Mouse (Mus musculus) heart, postnatal 14 days (tissue): ENCODE results near the gene Ppp1r12a. TPM values are rescaled to one million over a fixed set of nuclear protein-coding genes. Genes with fewer than 3 reads are reported as not detected.

Source experiments
- DNase-seq, 2 experiments: peaks; one replicate each; pipeline ENCODE4 v3.0.0; 2021 to 2022
- intact Hi-C: fragments of 180-260 bp; cut with DNase I; formaldehyde crosslinking; loops from one replicate; pipeline ENCODE4 v1.15.1; 2025
- total RNA-seq, 2 experiments: library from RNA; stranded (reverse); gene quantifications; 2 replicates each; pipeline ENCODE4 v1.2.3; 2021

Gene Ppp1r12a
- total RNA-seq, 2 experiments from 2014 or later, result 76.8 to 81.2 TPM

- DNase-seq, result no peak
- intact Hi-C loops, result no loop called here
These were observed 5.9 kb upstream of the Ppp1r12a start for GRCm38 (mm10) chr10:108156128-108156527.

GRCm38 (mm10) chr10:108159002-108159401 is 3.0 kb upstream of the Ppp1r12a start:
- intact Hi-C loops, result no loop called here
- no peak for DNase-seq

DNA sequence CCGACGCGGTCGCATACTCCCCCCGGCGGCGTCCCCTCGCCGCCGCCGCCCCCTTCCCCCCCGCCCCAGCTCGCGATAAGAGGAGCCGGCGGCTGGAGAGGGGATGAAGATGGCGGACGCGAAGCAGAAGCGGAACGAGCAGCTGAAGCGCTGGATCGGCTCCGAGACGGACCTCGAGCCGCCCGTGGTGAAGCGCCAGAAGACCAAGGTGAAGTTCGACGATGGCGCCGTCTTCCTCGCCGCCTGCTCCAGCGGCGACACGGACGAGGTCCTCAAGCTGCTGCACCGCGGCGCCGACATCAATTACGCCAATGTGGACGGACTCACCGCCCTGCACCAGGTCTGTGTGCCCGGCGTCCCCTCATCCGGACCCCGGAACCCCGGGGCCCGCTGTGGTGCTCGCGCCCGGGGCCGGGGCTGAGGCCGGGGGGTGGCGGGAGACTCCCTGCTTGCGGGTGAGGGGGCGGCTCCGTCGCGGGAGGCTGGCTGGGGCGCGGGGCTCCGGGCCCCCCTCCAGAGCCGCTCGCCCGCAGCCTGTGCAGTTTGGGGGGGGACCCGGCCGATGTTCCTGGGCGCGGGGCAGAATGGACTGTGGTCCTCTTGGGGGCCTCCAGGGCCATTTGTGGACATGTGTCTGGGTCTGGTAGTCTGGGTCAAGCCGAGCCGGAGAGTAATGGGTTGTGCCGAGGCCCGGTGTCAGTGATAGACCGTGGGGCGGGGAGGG is 466 bp downstream of the Ppp1r12a start:
- intact Hi-C loops, result loop anchor here (2.0 to 5.0 kb wide), 4 partner anchors 30 to 232 kb away; no protein-coding TSS in a partner anchor
- peak; percentile 61 to 72 for DNase-seq

GRCm38 (mm10) chr10:108163021-108163410 is 1.0 kb downstream of the Ppp1r12a start:
- peak; percentile 14 to 20 for DNase-seq
- intact Hi-C loops, result loop anchor here (2.0 to 5.0 kb wide), 4 partner anchors 30 to 232 kb away; no protein-coding TSS in a partner anchor

GRCm38 (mm10) chr10:108163451-108163850 is 1.5 kb downstream of the Ppp1r12a start:
- no peak for DNase-seq
- intact Hi-C loops, result loop anchor here (2.0 to 5.0 kb wide), 4 partner anchors 29 to 233 kb away; no protein-coding TSS in a partner anchor

DNA sequence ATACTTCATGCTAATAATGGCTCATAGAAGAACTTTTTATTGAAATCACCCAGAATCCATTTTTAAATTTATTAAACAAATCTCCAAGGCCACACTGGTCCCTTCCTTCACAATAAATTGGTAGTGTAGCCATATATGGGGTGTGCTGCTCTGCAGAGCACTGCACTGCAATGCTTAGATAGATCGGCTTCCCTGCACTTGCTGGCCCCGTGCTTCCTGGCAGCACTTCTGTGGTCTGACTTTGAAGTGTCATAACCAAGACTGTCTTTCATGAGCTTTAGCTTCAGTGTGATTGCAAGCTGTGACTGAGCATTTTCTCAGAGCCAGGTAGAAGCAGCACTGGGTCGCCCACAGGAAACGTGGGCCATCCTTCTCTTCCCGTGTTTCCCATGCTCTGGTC is 5.8 kb downstream of the Ppp1r12a start:
- intact Hi-C loops, result loop anchor here (5.0 kb wide), 1 partner anchor 84 kb away; no protein-coding TSS in a partner anchor
- peak; percentile 50 to 60 for DNase-seq

DNA sequence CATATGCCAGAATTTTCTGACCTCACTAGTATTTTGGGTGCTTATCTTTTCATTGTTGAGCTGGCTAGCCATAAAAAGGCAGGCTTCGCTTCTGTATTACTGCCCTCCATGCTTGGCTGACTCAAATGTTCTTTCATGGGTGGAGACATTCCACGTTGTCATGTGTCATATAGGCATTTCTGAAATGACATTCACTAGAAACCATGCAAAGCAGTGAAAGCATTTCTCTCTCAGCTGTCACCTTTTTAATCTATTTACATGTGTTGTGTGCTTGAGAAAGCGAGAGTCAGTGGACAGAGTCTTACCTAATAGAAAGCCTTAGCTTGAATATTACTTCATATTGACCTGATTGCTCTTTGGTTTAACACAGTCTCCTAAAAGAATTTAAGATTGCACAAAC is 8.8 kb downstream of the Ppp1r12a start:
- DNase-seq, result no peak
- intact Hi-C loops, result no loop called here

DNA sequence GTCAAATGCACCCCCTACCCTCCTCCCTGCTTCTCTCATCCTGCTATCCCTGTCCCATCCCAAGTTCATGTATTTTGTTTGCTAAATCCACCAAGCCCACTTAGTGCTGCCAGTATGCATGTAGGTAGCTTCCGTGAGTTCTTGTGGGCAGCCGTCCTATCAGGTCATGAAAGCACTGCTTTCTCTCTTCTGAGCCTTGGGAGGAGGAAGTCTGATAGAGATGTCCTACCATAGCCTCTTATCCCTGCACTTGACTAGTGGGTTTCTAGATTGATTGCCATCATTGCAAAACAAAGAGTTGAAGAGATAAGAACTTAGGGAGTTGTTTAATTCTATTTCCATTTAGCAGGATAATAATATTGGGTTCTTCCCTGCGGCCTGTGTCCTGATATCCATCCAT is 9.6 kb downstream of the Ppp1r12a start:
- DNase-seq, result no peak
- intact Hi-C loops, result no loop called here

- intact Hi-C loops, result no loop called here
- no peak for DNase-seq
These were observed 11.0 kb downstream of the Ppp1r12a start for GRCm38 (mm10) chr10:108172817-108173563.

DNA sequence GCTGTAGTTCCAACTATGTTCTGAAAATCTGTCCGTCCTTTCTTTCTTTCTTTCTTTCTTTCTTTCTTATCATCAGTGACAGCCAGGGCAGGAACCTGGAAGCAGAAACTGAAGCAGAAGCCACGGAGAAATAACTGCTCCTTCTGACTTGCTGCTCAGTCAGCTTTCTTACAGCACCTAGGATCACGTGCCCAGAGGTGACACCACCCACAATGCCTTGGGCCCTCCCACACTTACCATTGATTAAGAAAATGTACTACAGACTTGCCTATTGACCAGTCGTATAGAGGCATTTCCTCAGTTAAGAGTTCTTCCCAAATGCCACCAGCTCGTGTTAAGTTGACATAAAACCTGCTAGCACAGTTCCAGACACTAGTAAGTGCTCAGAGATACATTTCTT is 12.1 kb downstream of the Ppp1r12a start:
- intact Hi-C loops, result no loop called here
- no peak for DNase-seq

GRCm38 (mm10) chr10:108175885-108176284 is 13.9 kb downstream of the Ppp1r12a start:
- no peak for DNase-seq
- intact Hi-C loops, result no loop called here

GRCm38 (mm10) chr10:108178285-108178848 is 16.4 kb downstream of the Ppp1r12a start:
- intact Hi-C loops, result no loop called here
- no peak for DNase-seq

GRCm38 (mm10) chr10:108179404-108179803 is 17.4 kb downstream of the Ppp1r12a start:
- intact Hi-C loops, result no loop called here
- no peak for DNase-seq

GRCm38 (mm10) chr10:108180313-108180712 is 18.3 kb downstream of the Ppp1r12a start:
- intact Hi-C loops, result no loop called here
- DNase-seq, result no peak

- no peak for DNase-seq
- intact Hi-C loops, result no loop called here
These were observed 19.9 kb downstream of the Ppp1r12a start for GRCm38 (mm10) chr10:108181893-108182292.

DNA sequence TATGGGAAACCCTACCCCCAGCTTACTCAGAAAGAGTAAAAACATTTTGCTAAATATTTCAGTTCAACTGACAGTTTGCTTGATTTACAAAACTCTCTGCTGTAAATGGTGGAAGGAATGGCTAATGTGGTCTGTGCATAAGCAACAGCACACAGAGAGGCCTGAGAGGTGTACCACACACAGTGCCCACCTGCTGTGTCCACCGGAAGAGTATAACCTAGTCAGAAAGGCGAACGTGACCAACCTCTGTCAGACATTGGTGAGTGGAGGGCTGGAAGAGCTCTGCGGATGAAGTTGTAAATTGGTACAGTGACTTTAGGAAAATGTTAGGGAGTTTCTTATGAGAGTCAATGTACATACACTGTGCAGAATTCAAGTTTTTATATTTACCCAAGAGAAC is 20.4 kb downstream of the Ppp1r12a start:
- intact Hi-C loops, result no loop called here
- DNase-seq, result no peak

- DNase-seq, result no peak
- intact Hi-C loops, result no loop called here
These were observed 22.8 kb downstream of the Ppp1r12a start for GRCm38 (mm10) chr10:108184763-108185162.

GRCm38 (mm10) chr10:108185265-108185664 is 23.3 kb downstream of the Ppp1r12a start:
- intact Hi-C loops, result no loop called here
- no peak for DNase-seq

DNA sequence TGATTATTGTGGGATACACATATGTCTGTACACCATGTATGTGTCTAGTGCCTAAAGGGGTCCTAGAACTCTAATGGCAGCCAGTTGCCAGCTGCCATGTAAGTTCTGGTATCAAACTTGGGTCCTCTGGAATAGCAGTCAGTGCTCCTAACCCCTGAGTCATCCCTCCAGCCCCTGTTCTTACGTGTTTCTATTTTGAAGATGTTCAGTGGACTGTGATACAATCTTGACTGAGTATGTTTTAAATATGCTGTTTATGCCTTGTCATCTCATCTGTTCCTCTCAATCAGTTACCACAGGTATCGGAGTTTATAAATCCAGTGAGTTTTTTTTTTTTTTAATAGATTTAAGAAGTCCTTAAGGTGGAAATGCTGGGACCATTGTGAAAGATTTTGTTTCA is 27.3 kb downstream of the Ppp1r12a start:
- no peak for DNase-seq
- intact Hi-C loops, result no loop called here

DNA sequence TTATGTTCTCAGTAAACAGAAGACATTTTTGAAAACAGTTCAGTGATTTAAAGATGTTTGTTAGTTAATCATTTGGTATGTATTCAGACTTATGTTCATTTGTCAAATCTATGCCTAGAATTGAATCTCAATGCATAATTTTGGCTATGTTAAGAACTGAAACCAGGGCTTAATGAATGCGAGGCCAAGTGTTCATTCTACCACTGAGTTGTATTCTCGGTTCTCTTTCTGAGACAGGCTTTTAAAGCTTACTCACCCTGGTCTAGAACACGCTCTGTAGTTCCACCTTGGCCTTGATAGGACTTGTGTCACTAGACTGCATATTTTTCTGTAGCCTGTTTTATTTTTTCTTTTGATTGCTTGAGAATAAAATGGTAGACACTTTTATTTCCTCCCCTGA is 28.0 kb downstream of the Ppp1r12a start:
- intact Hi-C loops, result loop anchor here (2.0 kb wide), 1 partner anchor 257 kb away; no protein-coding TSS in a partner anchor
- DNase-seq, result no peak

- intact Hi-C loops, result loop anchor here (2.0 kb wide), 1 partner anchor 258 kb away; no protein-coding TSS in a partner anchor
- no peak for DNase-seq
These were observed 28.6 kb downstream of the Ppp1r12a start for GRCm38 (mm10) chr10:108190626-108191025.
